Mouse (Mus musculus) kidney, adult 2 months (tissue): ENCODE measurements at regions not wholly inside any gene's neighbourhood (a gene's known extent, or its start where the extent isn't known, plus 50 kb on each side); places are given as distances from the start of the nearest gene placed in this dataset.

Experiments
- CTCF ChIP-seq: fragments of 200-500 bp; conservative IDR thresholded peaks from 2 replicates; pipeline ENCODE4 v1.5.1; 2011; ENCODE audit warnings: low read depth, mild to moderate bottlenecking, control low read depth, low read length, moderate library complexity, mixed read lengths; ENCODE audit not compliant: insufficient read depth, insufficient read length
- POLR2A ChIP-seq: fragments of 200-500 bp; IDR thresholded peaks from one replicate; pipeline ENCODE4 v1.6.1; 2011; ENCODE audit warnings: low read depth, low read length, control low read depth

DNA sequence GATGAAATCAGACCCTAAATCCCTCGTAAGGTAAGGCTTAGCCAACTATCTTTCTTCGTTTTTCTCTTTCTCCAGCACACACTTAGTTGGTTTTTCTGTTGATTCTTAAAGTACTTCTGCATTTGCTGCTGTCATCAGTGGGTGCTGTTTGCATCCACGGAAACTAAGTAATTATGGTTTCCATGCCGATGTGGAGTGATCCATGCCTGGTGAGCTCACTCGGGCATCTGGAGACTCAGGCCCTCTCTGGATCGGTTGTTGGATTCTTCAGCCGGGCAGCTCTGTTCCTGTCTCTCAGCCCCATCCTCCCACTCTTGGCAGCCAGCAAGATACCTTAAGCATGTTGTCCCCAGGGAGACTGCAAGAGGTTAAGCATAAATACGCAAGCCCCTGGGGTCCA, 97.4 kb upstream of the Cacna1e start:
- no peak for TF ChIP-seq CTCF
- no peak for TF ChIP-seq POLR2A
